Mouse (Mus musculus) testis, postnatal 10 days (tissue): ENCODE measurements around the gene Casq2.
A peak's percentile ranks its signal among the peaks of the same experiment; 100 is the strongest.
"Not testable (repeated sequence)": the region's sequence is repeated elsewhere in the genome, so short reads cannot be mapped to it uniquely, and the experiment has no call there.

Experiments used
- DNase-seq: peaks from one replicate; pipeline ENCODE4 v3.0.0; 2021; ENCODE audit warnings: low spot score

Gene Casq2

GRCm38 (mm10) chr3:102135389-102136113 lies 49.3 kb downstream of the Casq2 start:
- no peak for DNase-seq

- DNase-seq, result no peak
Measured at GRCm38 (mm10) chr3:102137158-102137557, 50.9 kb downstream of the Casq2 start.

GRCm38 (mm10) chr3:102138899-102139298 lies 52.7 kb downstream of the Casq2 start:
- no peak for DNase-seq

- DNase-seq, result no peak
Measured at GRCm38 (mm10) chr3:102140606-102141005, 54.4 kb downstream of the Casq2 start.

- DNase-seq, result no peak
Measured at GRCm38 (mm10) chr3:102141451-102141850, 55.2 kb downstream of the Casq2 start.

GRCm38 (mm10) chr3:102141893-102142292 lies 55.7 kb downstream of the Casq2 start:
- DNase-seq, result no peak

- no peak for DNase-seq
Measured at GRCm38 (mm10) chr3:102142947-102143346, 56.7 kb downstream of the Casq2 start.

- no peak for DNase-seq
Measured at GRCm38 (mm10) chr3:102143536-102143935, 57.3 kb downstream of the Casq2 start.

GRCm38 (mm10) chr3:102144401-102144800 lies 58.2 kb downstream of the Casq2 start:
- DNase-seq, result no peak

GRCm38 (mm10) chr3:102145645-102146386 lies 59.6 kb downstream of the Casq2 start:
- DNase-seq, result no peak

GRCm38 (mm10) chr3:102146428-102146827 lies 60.2 kb downstream of the Casq2 start:
- no peak for DNase-seq

GRCm38 (mm10) chr3:102147189-102147588 lies 61.0 kb downstream of the Casq2 start:
- DNase-seq, result no peak

GRCm38 (mm10) chr3:102149941-102150340 lies 63.7 kb downstream of the Casq2 start:
- DNase-seq, result no peak

- DNase-seq, result no peak
Measured at GRCm38 (mm10) chr3:102151850-102152249, 65.6 kb downstream of the Casq2 start.

GRCm38 (mm10) chr3:102152471-102152870 lies 66.3 kb downstream of the Casq2 start:
- no peak for DNase-seq

- peak; percentile 52 for DNase-seq
Measured at GRCm38 (mm10) chr3:102152872-102153271, 66.7 kb downstream of the Casq2 start.

- DNase-seq, result no peak
Measured at GRCm38 (mm10) chr3:102154107-102154506, 67.9 kb downstream of the Casq2 start.

- DNase-seq, result no peak
Measured at GRCm38 (mm10) chr3:102156737-102157136, 70.5 kb downstream of the Casq2 start.

GRCm38 (mm10) chr3:102157652-102158051 lies 71.4 kb downstream of the Casq2 start:
- no peak for DNase-seq

- no peak for DNase-seq
Measured at GRCm38 (mm10) chr3:102158759-102159422, 72.7 kb downstream of the Casq2 start.

GRCm38 (mm10) chr3:102159423-102160325 lies 73.5 kb downstream of the Casq2 start:
- peak; percentile 68 for DNase-seq

- DNase-seq, result not testable (repeated sequence)
Measured at GRCm38 (mm10) chr3:102163861-102164260, 77.6 kb downstream of the Casq2 start.
